ENCODE assay signal across 7 mouse cellular contexts in the genomic region with DNA sequence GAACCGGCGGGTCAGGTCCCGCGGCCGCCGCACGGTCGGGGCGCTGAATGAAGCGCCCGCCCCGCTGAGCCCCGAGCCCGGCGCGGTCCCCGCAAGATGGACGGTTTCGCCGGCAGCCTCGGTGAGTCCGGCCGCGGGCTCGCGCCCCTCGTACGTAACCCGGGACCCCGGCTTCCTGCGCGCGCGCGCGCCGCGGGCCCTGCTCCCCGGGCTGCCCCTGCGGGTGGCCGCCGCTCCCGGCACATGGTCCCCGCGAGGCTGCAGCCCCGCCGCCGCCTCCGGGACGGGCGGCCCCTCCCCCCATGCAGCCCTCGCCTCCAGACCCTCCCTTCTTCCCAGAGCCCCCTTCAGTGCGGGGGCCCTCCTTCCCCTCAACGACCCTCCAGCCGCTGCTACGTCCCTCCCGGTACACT. TPM values are rescaled to one million over a fixed set of nuclear protein-coding genes. Genes with fewer than 3 reads are reported as not detected.
A peak's percentile ranks its signal among the peaks of the same experiment; 100 is the strongest.
DNase-seq lines count a peak whose midpoint lies in the region; ATAC-seq and TF ChIP-seq lines count a peak whose summit lies in the region.

No protein-coding gene starts in this region.

- peak overlapping the region; percentile 80 for H3K4me2 ChIP-seq in kidney, postnatal 0 days (ENCODE audit: low read length)
- H3K4me2 ChIP-seq in forebrain, embryonic 14.5 days (ENCODE audit: low read length) = peak overlapping the region; percentile 60

- peak overlapping the region; percentile 89 for H3K9ac ChIP-seq in kidney, postnatal 0 days (ENCODE audit: low read depth, low read length)
- H3K9ac ChIP-seq in forebrain, embryonic 14.5 days (ENCODE audit: low read length) = peak overlapping the region; percentile 88
- peak overlapping the region; percentile 99 for H3K9ac ChIP-seq in liver, adult 2 months (ENCODE audit: low read depth, low read length)

- DNase-seq in kidney, postnatal 0 days (ENCODE audit: low spot score) = no peak
- DNase-seq in kidney, adult 9 months = no peak
- DNase-seq in adrenal gland, postnatal 10 days = peak; percentile 57
- DNase-seq in forebrain, embryonic 14.5 days (ENCODE audit: low spot score) = peak; percentile 41
- DNase-seq in liver, adult 2 months (ENCODE audit: extremely low read depth, low read depth, low spot score) = no peak
- no peak for DNase-seq in cerebellum, postnatal 36 days

- H3K4me3 ChIP-seq in kidney, postnatal 0 days (replicated peaks; ENCODE audit: low read depth, low read length) = peak overlapping the region; percentile 91
- peak overlapping the region; percentile 96 for H3K4me3 ChIP-seq in forebrain, embryonic 14.5 days (ENCODE audit: low read depth, low read length)
- peak overlapping the region; percentile 100 for H3K4me3 ChIP-seq in liver, adult 2 months (ENCODE audit: insufficient read depth, low read depth, low read length)
- peak overlapping the region; percentile 77 for H3K4me3 ChIP-seq in olfactory bulb, adult 2 months (ENCODE audit: insufficient read depth, low read depth, low read length)

- H3K79me2 ChIP-seq in liver, adult 2 months (ENCODE audit: control insufficient read depth, insufficient read depth, low read length) = peaks cover 24% of the 10 kb centered on the region

- H3K27me3 ChIP-seq in kidney, postnatal 0 days (ENCODE audit: insufficient read depth, low read length) = no peaks in the 10 kb centered on the region
- H3K27me3 ChIP-seq in forebrain, embryonic 14.5 days (replicated peaks; ENCODE audit: control insufficient read depth, insufficient read depth, low read length) = no peaks in the 10 kb centered on the region
- no peaks in the 10 kb centered on the region for H3K27me3 ChIP-seq in liver, adult 2 months (ENCODE audit: control insufficient read depth, insufficient read depth, low read length)

- TF ChIP-seq POLR2A in liver, adult 2 months (IDR thresholded peaks at IDR 0.05; ENCODE audit: extremely low read depth, insufficient read depth, low read length) = no peak
- TF ChIP-seq POLR2A in olfactory bulb, adult 2 months (IDR thresholded peaks at IDR 0.05; ENCODE audit: insufficient read depth, low read depth, low read length) = no peak

- peak; percentile 73 for ATAC-seq in kidney, postnatal 0 days (replicated peaks; ENCODE audit: low FRiP score, low read depth)
- peak; percentile 75 for ATAC-seq in forebrain, embryonic 14.5 days

- H3K36me3 ChIP-seq in kidney, postnatal 0 days (ENCODE audit: insufficient read depth, low read length) = no peaks in the 10 kb centered on the region
- no peaks in the 10 kb centered on the region for H3K36me3 ChIP-seq in forebrain, embryonic 14.5 days (ENCODE audit: control insufficient read depth, insufficient read depth, low read length)
- H3K36me3 ChIP-seq in liver, adult 2 months (ENCODE audit: control insufficient read depth, insufficient read depth, low read length) = no peaks in the 10 kb centered on the region

- H3K4me1 ChIP-seq in kidney, postnatal 0 days (replicated peaks; ENCODE audit: insufficient read depth, low read length) = no peaks in the 10 kb centered on the region
- peaks cover 17% of the 10 kb centered on the region for H3K4me1 ChIP-seq in forebrain, embryonic 14.5 days (ENCODE audit: control insufficient read depth, insufficient read depth, low read length)
- H3K4me1 ChIP-seq in liver, adult 2 months (ENCODE audit: control insufficient read depth, insufficient read depth, low read length) = peaks cover 8% of the 10 kb centered on the region
- no peaks in the 10 kb centered on the region for H3K4me1 ChIP-seq in olfactory bulb, adult 2 months (ENCODE audit: control insufficient read depth, insufficient read depth, low read length)

- WGBS in kidney, postnatal 0 days = 0% methylated on average over 44 of the region's 57 CpGs
- WGBS in forebrain, embryonic 14.5 days = under 1% methylated on average over 23 of the region's 57 CpGs
- under 1% methylated on average over 56 of the region's 57 CpGs for WGBS in liver, adult 2 months
- WGBS in olfactory bulb, adult 2 months = under 1% methylated on average over 52 of the region's 57 CpGs

- no peak for TF ChIP-seq CTCF in kidney, postnatal 0 days (IDR thresholded peaks at IDR 0.05; ENCODE audit: low read depth)
- no peak for TF ChIP-seq CTCF in liver, adult 2 months (IDR thresholded peaks at IDR 0.05; ENCODE audit: low read depth, low read length)
- no peak for TF ChIP-seq CTCF in olfactory bulb, adult 2 months (IDR thresholded peaks at IDR 0.05; ENCODE audit: insufficient read depth, low read depth, low read length)

- H3K27ac ChIP-seq in kidney, postnatal 0 days = peak overlapping the region; percentile 91
- H3K27ac ChIP-seq in forebrain, embryonic 14.5 days (ENCODE audit: low read depth, low read length) = peak overlapping the region; percentile 91
- H3K27ac ChIP-seq in liver, adult 2 months (replicated peaks; ENCODE audit: insufficient read depth, low read depth, low read length) = peak overlapping the region; percentile 47
- H3K27ac ChIP-seq in olfactory bulb, adult 2 months (ENCODE audit: insufficient read depth, low read depth, low read length) = peak overlapping the region; percentile 48; the same call in 1 of the 2 replicates

- H3K9me3 ChIP-seq in kidney, postnatal 0 days (replicated peaks; ENCODE audit: low read length) = no peaks in the 10 kb centered on the region
- no peaks in the 10 kb centered on the region for H3K9me3 ChIP-seq in forebrain, embryonic 14.5 days (replicated peaks; ENCODE audit: control insufficient read depth, low read length)

RNA-seq across cellular contexts. Expression of a gene that starts 0.4 kb away (rescaled TPM):
- polyA plus RNA-seq in kidney, postnatal 0 days (2015; fragmentation: Nextera tagmentation; extraction: Ambion mirVana) = 18.3 and 19.0 TPM in 2 replicates
- 10 to 100 TPM; 19.9 to 21.8 TPM for total RNA-seq in adrenal gland, postnatal 10 days (2021)
- 23.5 and 30.6 TPM in 2 replicates for polyA plus RNA-seq in forebrain, embryonic 14.5 days (2014; fragmentation: Nextera tagmentation; extraction: Ambion mirVana)
- 8.1 and 8.9 TPM in 2 replicates for total RNA-seq in liver, adult 2 months (2014; rRNA removed)
- 3.2 and 4.1 TPM in 2 replicates for polyA plus RNA-seq in liver, adult 2 months (2012; rRNA removed)
- not detected in 2 replicates for polyA plus RNA-seq in olfactory bulb, adult 2 months (2012; ENCODE audit: insufficient read depth, insufficient read length, low replicate concordance, missing spikeins)

Comparison
In these comparisons a context has a peak if more than half of its experiments do, and no peak if none do; other contexts are left out.
1. DNase-seq: peak in adrenal gland, postnatal 10 days (single experiment) and forebrain, embryonic 14.5 days (single experiment); none in kidney, postnatal 0 days (single experiment), kidney, adult 9 months (single experiment), liver, adult 2 months (single experiment) and cerebellum, postnatal 36 days (0 of 2).
2. Peak in every context shown above with its lines, with median percentiles within 50 percentile points of each other: H3K27ac ChIP-seq, H3K4me3 ChIP-seq and H3K9ac ChIP-seq.